13 mouse cellular contexts compared by ENCODE assay signal in the genomic region with DNA sequence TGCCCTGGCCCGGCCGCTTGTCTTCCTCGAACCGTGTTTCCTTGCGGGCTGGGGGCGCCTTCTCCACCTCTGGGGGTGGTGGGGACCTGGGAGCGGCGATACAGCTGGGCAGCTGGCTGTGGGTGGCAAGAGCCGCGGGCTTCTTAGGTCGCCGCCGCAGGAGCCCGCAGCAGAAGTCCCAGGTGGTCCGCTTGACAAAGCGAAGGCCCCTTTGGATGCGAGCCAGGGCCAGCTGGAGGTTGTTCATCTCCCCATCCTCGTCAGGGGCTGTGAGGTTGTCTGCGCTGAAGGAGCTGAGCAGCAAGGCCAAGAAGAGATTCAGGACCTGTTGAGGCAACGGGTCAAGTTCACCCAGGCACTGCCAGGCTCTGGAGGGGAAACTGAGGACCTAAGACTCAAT.
DNase-seq lines count a peak whose midpoint lies in the region; ATAC-seq lines count a peak whose summit lies in the region.
"Had no signal": no experiment of that assay in that cellular context is flagged by ENCODE, and none has a peak within 500 bp of the region (broad histone marks: within the 10 kb centered on the region; RNA-seq: fewer than 3 reads in every experiment).

No protein-coding gene starts in this region.

- H3K4me1 ChIP-seq in forebrain, embryonic 15.5 days = peaks cover 14% of the 10 kb centered on the region
- H3K4me1 ChIP-seq in forebrain, embryonic 16.5 days (replicated peaks; ENCODE audit: control insufficient read depth, insufficient read depth, low read length) = peaks cover 15% of the 10 kb centered on the region
- H3K4me1 ChIP-seq in kidney, embryonic 15.5 days = peaks cover 24% of the 10 kb centered on the region

- ATAC-seq in forebrain, embryonic 15.5 days (replicated peaks) = 0 out of 2 replicates have a peak, but pooled peaks have one; percentile 16
- ATAC-seq in forebrain, embryonic 16.5 days = no peak
- ATAC-seq in kidney, embryonic 15.5 days (replicated peaks; ENCODE audit: low FRiP score) = no peak
- ATAC-seq: activated CD4-positive, CD25-positive, alpha-beta regulatory T cell, adult 4 months had no signal

- H3K4me3 ChIP-seq in forebrain, embryonic 15.5 days = no peak overlapping the region
- H3K4me3 ChIP-seq in forebrain, embryonic 16.5 days (replicated peaks; ENCODE audit: low read length) = no peak overlapping the region
- H3K4me3 ChIP-seq in kidney, embryonic 15.5 days (replicated peaks) = no peak overlapping the region
- H3K4me3 ChIP-seq: limb, embryonic 15.5 days had no signal

- H3K9ac ChIP-seq in forebrain, embryonic 15.5 days (replicated peaks) = no peak overlapping the region
- no peak overlapping the region for H3K9ac ChIP-seq in forebrain, embryonic 16.5 days (replicated peaks; ENCODE audit: low read depth, low read length)
- H3K9ac ChIP-seq in kidney, embryonic 15.5 days = no peak overlapping the region
- H3K9ac ChIP-seq: limb, embryonic 15.5 days had no signal

- 33% methylated on average over 20 of the region's 20 CpGs for WGBS in forebrain, embryonic 15.5 days
- 31% methylated on average over 20 of the region's 20 CpGs for WGBS in forebrain, embryonic 16.5 days
- WGBS in kidney, embryonic 15.5 days = 38% methylated on average over 20 of the region's 20 CpGs

- no peak for DNase-seq in kidney, postnatal 14 days
- peak; percentile 64 for DNase-seq in testis, postnatal 10 days (ENCODE audit: low spot score)
- no peak for DNase-seq in testis, postnatal 14 days (ENCODE audit: low spot score)
- no peak for DNase-seq in embryo, embryonic 9.5 days (ENCODE audit: extremely low spot score)
- no peak for DNase-seq in frontal cortex, postnatal 10 days (ENCODE audit: low spot score in 2 of 2)
- DNase-seq: kidney, postnatal 10 days; thymus, postnatal 14 days had no signal

- H3K4me2 ChIP-seq in forebrain, embryonic 15.5 days (replicated peaks) = no peak overlapping the region
- no peak overlapping the region for H3K4me2 ChIP-seq in forebrain, embryonic 16.5 days (ENCODE audit: low read length)
- H3K4me2 ChIP-seq in kidney, embryonic 15.5 days = 0 out of 2 replicates have a peak overlapping the region, but pooled peaks have one; percentile 27
- H3K4me2 ChIP-seq: limb, embryonic 15.5 days had no signal

- no peaks in the 10 kb centered on the region for H3K36me3 ChIP-seq in forebrain, embryonic 15.5 days
- H3K36me3 ChIP-seq in forebrain, embryonic 16.5 days (ENCODE audit: control insufficient read depth, insufficient read depth) = no peaks in the 10 kb centered on the region
- no peaks in the 10 kb centered on the region for H3K36me3 ChIP-seq in kidney, embryonic 15.5 days
- H3K36me3 ChIP-seq: G1E; limb, embryonic 15.5 days had no signal

- H3K9me3 ChIP-seq in forebrain, embryonic 15.5 days = no peaks in the 10 kb centered on the region
- H3K9me3 ChIP-seq in forebrain, embryonic 16.5 days (ENCODE audit: control insufficient read depth, low read length) = no peaks in the 10 kb centered on the region
- no peaks in the 10 kb centered on the region for H3K9me3 ChIP-seq in kidney, embryonic 15.5 days (replicated peaks)
- H3K9me3 ChIP-seq: limb, embryonic 15.5 days had no signal

- H3K27ac ChIP-seq in forebrain, embryonic 15.5 days (replicated peaks) = no peak overlapping the region
- H3K27ac ChIP-seq in forebrain, embryonic 16.5 days (ENCODE audit: low read length) = no peak overlapping the region
- H3K27ac ChIP-seq in kidney, embryonic 15.5 days = no peak overlapping the region
- H3K27ac ChIP-seq: limb, embryonic 15.5 days had no signal

- no peaks in the 10 kb centered on the region for H3K27me3 ChIP-seq in forebrain, embryonic 15.5 days
- H3K27me3 ChIP-seq in forebrain, embryonic 16.5 days (replicated peaks; ENCODE audit: control insufficient read depth, insufficient read depth, low read length) = no peaks in the 10 kb centered on the region; the same call in 1 of the 2 replicates
- peaks cover 9% of the 10 kb centered on the region; the same call in 1 of the 2 replicates for H3K27me3 ChIP-seq in kidney, embryonic 15.5 days
